Mouse (Mus musculus): ENCODE results near the gene L3hypdh. TPM values are rescaled to one million over a fixed set of nuclear protein-coding genes. Genes with fewer than 3 reads are reported as not detected.
A peak's percentile ranks its signal among the peaks of the same experiment; 100 is the strongest.
"Not testable (repeated sequence)": the region's sequence is repeated elsewhere in the genome, so short reads cannot be mapped to it uniquely, and the experiment has no call there.

The L3hypdh gene
- total RNA-seq, 2 experiments from 2014 or later, result 11.0 to 26.1 TPM

DNA sequence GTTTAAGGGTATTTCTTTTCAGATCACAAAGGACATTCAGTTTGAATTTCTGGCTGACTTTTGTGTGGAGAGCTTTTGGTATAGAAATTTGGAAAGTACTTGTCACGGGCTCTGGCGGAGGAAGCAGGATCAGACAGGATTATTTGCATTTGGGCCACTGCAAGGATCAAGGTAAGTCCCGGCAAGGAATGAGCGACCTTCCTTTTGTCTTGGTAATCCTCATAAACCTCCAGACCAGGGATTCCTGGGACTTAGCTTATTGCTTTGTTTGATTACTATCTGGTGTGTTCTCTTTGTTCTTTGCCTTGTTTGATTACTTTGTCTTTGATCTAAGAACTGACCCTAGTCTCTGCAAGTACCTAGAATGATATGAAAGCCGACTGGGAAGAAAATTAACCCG lies 31.4 kb downstream of the L3hypdh start:
- DNase-seq, result no peak

DNA sequence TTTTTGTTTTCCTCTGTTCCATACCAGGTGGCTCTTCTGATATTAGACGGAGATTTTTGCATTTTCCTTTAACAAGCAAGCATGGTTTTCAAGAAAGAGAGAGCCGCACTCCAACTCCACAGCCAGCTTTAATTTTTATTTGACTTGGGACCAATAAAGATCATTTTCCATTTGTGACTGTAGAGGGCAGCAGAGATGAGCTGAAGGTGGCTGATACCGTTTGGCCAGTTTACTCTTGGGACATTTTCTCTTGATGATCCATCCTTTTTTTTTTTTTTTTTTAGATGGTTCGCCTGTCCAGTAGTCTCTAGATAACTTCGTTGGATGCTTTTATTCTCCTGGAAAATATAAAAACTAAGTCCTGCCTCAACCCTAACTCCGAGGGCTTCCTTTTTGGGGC lies 31.9 kb downstream of the L3hypdh start:
- peak in 1 of 2 experiments; percentile 15 for DNase-seq

DNA sequence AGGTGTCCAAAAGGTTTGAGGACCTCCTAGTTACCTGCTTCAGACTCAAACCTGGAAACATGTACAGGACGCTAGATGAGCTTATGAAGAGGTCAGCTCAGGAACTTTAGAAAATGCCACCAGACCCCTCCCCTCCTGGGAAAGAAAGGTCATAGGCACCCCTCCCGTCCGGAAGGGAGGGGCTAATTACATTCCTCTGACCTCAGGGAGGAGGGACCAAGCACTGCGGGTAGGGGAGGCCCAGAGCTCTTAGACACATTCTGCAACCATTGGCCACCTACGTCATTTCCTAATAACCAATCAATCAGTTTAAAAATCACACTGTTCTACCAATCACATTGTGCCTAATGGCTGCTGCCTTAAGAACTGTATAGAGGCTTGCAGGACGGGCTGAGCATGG lies 32.7 kb downstream of the L3hypdh start:
- DNase-seq, result no peak

DNA sequence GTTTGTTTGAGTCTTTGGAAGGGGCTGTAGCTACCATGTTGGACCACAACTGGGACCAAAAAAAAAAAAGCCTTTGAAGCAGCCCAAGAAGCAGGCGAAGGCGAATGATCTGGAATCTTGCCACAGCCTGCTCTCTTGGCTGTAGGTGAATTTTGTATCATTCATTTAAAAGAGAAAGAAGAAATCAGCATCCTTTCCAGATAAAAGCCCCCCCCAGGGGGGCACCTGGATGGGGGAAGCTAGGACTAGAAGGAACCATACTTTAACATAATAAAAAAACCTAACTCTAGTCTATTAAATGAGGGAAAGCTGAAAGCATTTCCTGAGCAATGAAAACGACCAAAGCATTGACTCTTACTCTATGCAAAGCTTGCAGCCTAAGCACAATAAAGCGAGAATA lies 34.4 kb downstream of the L3hypdh start:
- no peak for DNase-seq

DNA sequence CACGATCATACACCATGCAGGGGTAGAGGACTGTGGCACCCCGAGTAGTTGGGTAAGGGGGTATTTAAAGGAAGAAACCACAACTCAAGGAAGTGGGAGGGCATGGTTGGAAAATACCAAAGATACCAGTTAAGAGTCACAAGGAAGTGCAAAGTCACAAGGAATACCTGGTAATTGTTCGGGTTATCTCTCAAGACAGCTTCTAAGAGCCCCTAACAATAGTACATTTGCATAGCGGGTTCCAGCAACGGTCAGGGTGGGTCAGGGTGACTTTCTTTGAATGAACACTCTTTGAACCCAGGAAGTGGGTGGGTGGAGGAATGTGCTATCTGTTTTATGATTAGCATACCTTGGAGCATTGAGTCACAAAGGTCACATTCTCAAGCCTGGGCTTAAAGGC lies 35.1 kb downstream of the L3hypdh start:
- not testable (repeated sequence) for DNase-seq

DNA sequence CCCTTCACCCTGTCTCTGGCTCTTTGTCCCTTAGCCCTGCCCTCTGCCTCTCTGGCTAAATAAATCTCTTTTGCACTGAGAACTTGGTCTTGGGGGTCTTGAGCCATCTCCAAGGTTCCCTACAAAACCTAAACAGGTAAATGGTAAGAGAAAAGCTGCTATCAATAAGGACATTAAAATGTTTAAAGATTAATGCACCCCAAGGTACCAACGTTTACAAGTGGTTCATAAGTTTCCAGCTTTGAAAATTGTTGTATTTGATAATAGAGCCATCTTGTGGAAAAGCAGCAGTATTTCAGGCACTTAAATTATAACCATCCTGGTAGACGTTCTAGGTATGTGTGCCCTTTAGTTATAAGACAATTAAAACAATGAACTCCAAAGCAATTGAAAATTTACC lies 37.7 kb downstream of the L3hypdh start:
- DNase-seq, result no peak

DNA sequence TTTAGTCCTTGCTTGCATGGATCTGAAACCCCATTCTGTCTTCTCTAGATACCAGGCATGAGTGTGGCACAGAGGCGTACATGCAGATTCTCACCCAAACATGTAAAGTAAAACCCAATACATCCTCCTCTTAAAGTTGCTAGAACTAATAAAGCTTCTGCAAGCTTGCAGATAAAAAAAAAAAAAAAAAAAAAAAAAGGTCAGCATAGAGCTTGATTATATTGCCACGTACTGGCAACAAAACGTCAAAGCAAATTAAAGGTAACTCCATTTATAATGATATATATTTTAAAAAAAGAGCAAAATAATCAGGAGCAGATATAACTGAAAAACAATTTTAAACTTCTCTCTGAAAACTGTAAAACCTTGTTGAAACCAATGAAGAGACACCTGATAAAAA lies 44.0 kb downstream of the L3hypdh start:
- DNase-seq, result no peak

DNA sequence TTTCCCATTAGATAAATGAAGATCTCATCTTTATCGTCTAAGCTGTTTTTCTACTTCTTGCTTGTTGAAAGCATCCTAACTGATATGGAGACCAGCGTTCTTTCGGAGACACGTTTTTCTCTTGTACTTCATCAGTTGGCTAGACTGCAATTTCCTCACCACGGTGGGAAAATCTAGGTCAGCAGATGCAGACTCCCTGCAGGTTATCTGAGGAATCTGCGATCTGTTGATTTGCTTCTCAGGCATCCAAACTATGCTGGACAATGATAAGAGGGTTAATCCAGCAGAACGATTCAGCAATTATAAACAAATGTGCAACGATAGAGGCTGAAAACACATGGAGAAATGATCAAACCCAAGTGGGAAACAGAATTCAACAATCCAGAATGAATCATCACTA lies 45.7 kb downstream of the L3hypdh start:
- no peak for DNase-seq

DNA sequence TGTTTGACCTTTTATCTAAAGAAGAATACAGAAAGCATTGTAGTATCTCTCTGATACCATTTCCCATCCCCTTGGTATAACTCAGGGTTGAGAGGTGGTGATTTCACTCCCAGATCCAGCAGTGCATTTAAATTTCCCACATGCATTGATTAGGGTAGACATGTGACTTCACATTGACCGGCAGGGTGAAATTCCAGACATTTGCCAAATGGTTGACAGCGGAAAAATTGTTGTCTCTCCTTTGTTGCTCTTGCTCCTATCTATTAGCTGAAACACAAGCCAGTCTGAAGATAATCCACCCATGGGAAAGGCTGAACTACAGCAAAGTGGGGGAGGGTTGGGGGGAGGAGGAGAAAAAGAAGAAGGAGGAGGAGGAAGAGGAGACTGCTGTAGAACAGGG lies 46.4 kb downstream of the L3hypdh start:
- DNase-seq, result no peak

DNA sequence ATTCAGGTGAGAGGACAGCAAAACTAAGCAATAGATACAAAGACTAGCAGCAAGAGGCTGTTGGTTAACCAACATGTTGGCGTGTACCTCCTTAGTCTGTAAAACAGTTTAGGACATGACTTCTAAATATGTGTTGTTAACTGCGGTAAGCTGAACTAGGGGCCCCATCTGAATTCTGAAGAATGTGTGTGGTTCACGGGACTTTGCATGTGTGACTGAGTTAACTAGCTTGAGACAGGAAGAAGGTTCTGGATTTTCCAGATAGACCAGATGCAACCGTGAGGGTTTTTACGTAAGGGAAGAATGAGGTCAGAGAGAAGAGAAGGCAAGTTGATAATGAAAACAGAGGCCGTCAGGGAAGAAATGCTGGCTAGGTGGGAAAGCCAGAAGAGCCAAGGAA lies 48.2 kb downstream of the L3hypdh start:
- DNase-seq, result no peak

DNA sequence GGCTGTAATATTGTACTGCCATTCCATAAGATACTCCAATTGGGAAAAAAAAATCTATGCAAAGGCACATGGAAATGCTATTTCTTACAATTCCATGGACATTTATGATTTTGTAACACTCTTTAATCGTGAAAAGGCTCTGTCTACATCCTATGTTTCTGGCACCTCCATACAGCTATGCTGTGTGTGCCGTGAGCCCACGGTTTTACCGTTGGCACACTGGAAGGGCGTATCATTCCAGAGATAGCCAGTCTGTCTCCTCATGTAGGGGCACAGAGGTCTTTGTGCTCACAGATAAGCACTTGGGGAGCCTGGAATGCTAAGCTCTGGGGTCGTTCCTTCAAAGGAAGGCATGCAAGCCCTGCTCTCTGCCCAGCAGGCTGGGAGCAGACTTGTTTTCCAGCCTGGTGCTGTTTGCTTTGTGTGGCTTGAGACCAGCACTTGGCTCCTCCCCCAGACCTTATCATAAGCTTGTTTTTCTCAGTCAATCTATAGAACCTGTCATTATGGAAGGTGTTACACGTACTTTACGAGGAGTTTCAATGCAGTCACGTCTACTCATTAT lies 49.1 kb downstream of the L3hypdh start:
- no peak for DNase-seq

DNA sequence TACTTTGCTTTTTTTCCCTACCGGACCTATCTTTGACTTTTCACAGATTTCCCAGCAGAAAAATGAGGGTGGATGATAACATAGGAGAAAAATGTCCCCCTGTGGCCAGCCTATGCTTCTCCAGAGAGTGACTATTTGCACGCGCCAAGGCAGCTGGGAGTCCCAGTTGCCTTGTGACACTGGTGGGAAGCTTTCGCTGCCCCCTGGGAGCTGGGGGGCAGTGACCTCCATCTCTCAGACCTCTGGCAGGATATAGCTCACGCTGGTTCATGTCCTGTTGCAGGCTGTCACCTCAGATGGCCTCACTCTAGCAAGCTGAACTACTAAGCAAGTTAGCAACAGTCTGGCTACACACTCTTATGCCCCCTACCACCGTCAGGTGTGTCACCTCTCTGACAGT lies 53.4 kb downstream of the L3hypdh start:
- DNase-seq, result peak in 1 of 2 experiments; percentile 14

DNA sequence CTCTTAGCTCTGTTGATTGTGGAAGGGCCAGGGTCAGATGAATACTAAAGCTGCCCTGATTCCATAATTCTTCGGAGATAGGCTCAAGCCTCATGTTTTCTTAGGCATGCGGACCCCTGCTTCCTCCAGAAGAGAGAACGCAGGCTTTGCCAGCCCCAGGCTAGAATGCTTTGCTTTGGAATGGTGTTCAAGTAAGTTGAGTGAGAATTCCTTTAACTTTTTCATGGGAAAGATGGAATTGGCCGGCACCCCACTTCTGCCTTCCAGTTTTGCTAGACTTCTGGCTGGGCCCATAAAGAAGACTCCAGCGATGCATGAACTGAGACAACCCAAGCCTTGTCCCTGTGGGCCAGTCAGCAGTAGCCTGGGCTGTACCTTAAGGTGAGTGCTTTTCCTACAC lies 54.1 kb downstream of the L3hypdh start:
- DNase-seq, result no peak

DNA sequence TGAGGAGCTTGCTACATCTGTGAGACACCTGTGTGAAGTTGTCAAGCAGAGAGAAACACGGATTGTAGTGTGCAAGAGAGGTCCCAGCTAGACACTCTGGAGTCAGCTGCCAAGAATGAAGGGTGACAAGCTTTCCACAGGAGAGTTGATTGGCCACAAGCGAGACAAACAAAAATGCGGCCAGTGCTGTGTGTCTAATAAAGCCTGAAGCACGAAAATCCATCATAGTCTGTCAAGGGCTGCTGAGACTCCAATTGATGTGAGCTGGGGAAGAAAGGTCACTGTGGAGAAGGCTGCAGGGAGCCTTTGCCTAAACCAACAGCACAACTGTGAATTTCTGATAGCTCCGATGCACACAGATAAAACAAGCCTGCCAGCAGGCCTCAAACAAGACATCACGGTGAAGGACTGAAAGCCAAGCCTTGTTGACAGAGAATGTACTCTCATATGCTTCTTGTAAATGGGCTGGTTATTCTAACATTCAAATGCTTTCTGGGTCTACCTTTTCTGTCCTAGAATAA lies 59.9 kb downstream of the L3hypdh start:
- no peak for DNase-seq

DNA sequence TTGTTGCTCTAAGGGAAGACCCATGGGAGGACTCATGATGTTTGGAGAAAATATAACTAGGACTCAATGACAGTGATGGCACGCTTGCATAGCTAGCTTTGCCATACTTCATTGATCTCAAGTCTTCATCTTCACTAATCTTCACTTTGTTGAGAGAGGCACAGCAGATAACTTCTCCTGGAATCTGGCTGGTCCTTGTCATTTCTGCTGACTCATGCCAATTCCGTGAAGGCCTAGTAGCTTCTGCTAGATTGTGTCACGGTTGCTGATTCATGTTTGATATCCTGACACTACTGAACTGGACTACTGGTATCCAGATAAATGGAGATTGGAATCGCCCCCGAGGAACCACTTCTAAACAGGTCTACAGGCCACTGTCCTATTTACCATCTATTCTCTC lies 61.7 kb downstream of the L3hypdh start:
- DNase-seq, result peak in 1 of 2 experiments; percentile 24

Small RNA genes lying within 50 kb of the gene (microRNA-seq; reads per million reads assigned to microRNA genes)
- not detected for gene Gm24466

Other genes with a start within 250 kb of the L3hypdh start
- gene Gpr135, start 14.3 kb downstream of the L3hypdh start, total RNA-seq (2021), result 1 to 10 TPM; 1.9 to 3.0 TPM
- 10 to 100 TPM; 36.9 to 58.8 TPM for gene Jkamp, start 150 bp upstream of the L3hypdh start, total RNA-seq (2021)
- not detected for gene Ccdc175, start 99.6 kb upstream of the L3hypdh start, total RNA-seq (2021)